Mouse (Mus musculus): Measurements from ENCODE around the gene Pi4k2a.

DNA sequence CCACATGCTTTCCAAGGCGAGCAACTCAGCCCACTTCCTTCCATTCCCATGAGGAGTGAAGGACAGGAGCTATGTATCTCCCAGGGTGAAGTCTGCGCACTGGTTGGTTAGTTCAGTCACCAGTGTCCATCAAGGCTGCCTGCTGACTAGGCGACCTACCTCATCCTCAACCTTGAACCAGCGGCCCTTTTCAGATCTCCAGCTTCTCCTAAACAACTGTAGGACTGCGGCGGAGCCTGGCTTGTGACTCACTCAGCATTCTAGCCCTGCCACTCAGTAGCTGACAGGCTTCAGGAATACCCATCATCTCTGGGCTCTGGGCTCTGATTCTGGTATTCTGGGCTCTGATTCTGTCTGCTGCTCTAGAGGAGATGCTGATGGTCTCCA lies 35.9 kb downstream of the Pi4k2a start:
- TF ChIP-seq POLR2A (IDR thresholded peaks at IDR 0.05; ENCODE audit: insufficient read length, low read depth) (no peak), MYOG (IDR thresholded peaks at IDR 0.05; ENCODE audit: control insufficient read depth in 1 of 3, insufficient read depth in 1 of 3, insufficient read length in 2 of 3, low read depth in 2 of 3) (no peak), USF1 (IDR thresholded peaks at IDR 0.05; ENCODE audit: low read depth) (no peak), E2F4 (IDR thresholded peaks at IDR 0.05; ENCODE audit: insufficient read depth) (no peak), MAX (IDR thresholded peaks at IDR 0.05; ENCODE audit: low read depth) (no peak), SRF (IDR thresholded peaks at IDR 0.05; ENCODE audit: control insufficient read depth, insufficient read length, low read depth) (no peak)

Measured in myocyte (in vitro differentiated cells).